Mouse (Mus musculus) layer of hippocampus, adult 18-20 months (tissue): Measurements from ENCODE around the gene Ceacam20. TPM values are rescaled to one million over a fixed set of nuclear protein-coding genes. Genes with fewer than 3 reads are reported as not detected.
"Not testable (repeated sequence)": the region's sequence is repeated elsewhere in the genome, so short reads cannot be mapped to it uniquely, and the experiment has no call there.

ENCODE experiments used
- DNase-seq, 2 experiments: peaks; one replicate each; pipeline ENCODE4 v3.0.0; 2022; ENCODE audit warnings: low spot score in 2 of 2
- long read RNA-seq: library from polyadenylated mRNA; stranded (forward); transcript quantifications from one replicate; pipeline ENCODE4 v2.0.0, GENCODE M21; 2021
- total RNA-seq, 2 experiments: library from RNA; stranded (reverse); gene quantifications; 2 replicates each; pipeline ENCODE4 v1.2.3; 2021

Ceacam20 gene
- not detected for total RNA-seq
- long read RNA-seq, result 0 reads

DNA sequence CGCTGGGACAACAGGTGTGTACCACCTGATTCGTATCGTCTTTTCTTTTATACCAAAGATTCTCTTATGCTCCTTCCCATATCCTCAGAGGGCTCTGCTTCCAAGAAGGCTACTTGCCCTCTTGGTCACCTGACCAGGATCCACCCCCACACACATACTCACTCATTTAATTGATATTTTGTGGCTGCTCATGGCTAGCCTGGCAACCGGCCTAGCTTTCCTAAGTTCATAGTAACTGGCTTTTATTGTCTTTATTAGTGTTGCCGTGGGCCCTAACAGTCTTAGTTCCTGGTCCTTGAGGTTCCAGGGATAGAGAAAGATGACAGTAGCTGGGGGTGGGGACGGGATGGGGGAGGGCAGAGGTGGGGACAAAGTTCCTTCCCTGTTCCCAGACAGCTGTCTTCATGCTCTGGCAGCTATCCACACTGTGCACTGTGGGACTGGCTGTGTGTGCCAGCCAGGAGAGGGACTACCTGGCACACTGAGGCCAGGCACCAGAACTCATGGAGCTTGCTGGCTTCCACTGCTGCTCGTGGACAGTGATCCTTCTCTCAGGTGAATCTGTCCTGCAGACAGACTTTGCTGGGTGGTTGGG lies at the start of gene Ceacam20:
Gene Ceacam20, plus strand, starts transcription at position 428 of the 595 bp plus-strand sequence.
- no peak for DNase-seq

DNA sequence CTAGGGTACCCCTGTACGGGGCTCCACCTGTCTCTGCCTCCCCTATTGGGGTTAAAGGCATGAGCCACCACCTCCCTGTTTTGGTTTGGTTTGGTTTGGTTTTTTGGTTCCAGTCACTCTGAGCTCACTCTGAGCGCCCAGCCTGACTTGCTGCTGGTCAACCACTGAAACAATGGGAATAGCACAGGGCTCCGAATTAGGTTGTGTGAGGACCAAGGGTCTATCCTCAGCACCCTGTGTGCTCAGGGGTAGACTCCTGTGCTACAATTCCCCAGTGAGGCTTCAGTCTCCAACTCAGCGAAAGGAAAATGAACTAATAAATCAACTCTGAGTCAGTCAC lies 45.1 kb upstream of the Ceacam20 start:
- DNase-seq, result no peak

DNA sequence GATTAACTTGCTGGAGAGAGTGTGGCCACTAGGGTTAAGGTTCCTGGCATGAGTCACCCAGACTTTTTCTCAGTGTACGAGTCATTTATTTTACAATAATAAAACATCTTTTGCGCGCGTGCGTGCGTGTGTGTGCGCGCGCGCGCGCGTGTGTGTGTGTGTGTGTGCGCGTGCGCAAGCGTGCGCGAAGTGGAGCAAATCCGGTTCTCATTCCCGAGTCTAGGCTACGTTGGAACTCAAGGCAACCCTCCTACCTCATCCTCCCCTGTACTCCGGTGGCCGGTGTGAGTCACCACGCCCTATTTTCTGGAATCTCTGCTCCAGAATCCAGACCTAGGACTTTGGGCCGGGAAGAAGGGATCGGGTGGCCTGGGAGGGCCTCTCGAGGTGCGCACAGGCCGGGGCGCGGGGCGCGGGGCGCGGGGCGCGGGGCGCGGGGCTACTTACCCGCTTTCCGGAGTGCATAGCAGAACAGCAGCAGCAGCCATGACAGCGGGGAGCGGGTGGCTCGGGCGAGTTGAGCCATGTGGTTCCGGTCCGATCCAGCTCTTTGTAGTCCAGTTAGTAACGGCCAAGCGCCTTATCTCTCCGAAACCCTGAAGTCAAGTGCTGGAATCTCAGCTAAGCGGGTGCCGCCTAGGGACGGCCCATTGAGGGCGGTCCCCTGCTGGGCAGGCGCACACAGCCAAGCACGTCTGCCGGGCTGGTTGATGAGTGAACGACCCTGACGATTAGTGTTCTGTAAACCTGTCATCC lies 44.5 kb upstream of the Ceacam20 start, which contains the start of gene Pvr:
Gene Pvr, minus strand, starts transcription at position 655 of the 756 bp plus-strand sequence.
- DNase-seq, result peak; percentile 74 to 83

GRCm38 (mm10) chr7:19923354-19923753 lies 41.9 kb upstream of the Ceacam20 start:
- no peak for DNase-seq

GRCm38 (mm10) chr7:19923797-19924196 lies 41.4 kb upstream of the Ceacam20 start:
- DNase-seq, result no peak

DNA sequence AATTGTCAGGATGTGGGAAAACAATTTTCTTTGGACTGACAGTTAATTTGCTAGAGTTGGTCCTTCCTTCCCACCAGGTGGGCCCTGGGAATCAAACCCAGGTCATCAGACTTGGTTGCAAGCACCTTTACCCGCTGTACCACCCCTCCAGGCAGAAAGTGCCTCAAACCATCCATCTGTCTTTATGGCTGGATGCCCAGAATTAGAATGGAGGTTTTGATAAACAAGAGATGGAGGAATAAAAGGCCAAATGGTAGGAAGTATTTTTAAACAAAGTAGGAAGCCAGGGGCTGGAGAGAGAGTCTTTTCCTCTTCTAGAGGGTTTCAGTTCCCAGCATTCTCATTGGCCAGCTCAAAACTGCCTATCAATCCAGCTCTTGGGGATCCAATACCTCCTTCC lies 39.8 kb upstream of the Ceacam20 start:
- DNase-seq, result peak in 1 of 2 experiments; percentile 53

- DNase-seq, result no peak
Observed at GRCm38 (mm10) chr7:19926849-19927480, 38.2 kb upstream of the Ceacam20 start.

DNA sequence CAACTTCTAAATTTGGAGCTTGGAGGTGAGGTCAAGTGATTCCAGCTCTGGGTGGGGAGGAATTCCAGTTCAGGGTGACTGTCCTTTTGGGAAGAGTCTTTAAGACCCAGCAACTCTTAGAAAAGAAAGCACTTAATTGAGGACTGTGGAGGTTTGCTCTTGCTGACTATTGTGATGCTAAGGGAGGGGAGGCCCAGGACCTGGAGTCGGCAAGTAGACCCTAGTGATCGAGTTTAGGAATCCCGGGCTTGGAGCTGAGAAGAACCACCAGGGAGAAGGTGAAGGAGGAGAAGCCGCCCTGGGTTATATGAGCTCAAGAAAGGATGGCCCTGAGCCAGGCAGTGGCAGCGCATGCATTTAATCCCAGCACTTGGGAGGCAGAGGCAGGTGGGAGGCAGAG lies 36.7 kb upstream of the Ceacam20 start:
- no peak for DNase-seq

DNA sequence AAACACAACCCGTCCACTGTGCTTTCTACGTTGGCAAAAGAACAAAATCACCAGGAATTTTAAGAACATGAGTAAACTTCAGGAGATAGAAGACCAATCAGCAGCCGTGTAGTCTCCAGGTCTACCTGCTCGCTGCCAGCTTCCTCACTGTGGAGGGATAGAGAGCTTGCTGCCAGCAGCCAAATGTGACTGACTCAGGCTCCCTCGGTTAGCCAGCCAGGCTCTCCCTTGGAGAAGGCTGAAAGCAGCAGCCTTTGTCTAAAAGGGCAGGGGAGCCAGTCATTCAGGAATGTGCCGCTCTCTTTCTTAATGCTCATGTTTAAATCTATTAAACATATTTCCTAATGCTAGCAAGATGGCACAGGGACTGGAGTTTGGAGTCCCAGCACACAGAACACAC lies 34.7 kb upstream of the Ceacam20 start:
- DNase-seq, result not testable (repeated sequence)

- no peak for DNase-seq
Observed at GRCm38 (mm10) chr7:19932133-19932876, 32.9 kb upstream of the Ceacam20 start.

GRCm38 (mm10) chr7:19932877-19933809 lies 32.1 kb upstream of the Ceacam20 start:
- DNase-seq, result peak; percentile 71 to 84

- no peak for DNase-seq
Observed at GRCm38 (mm10) chr7:19935171-19935751, 30.0 kb upstream of the Ceacam20 start.

GRCm38 (mm10) chr7:19935961-19936360 lies 29.3 kb upstream of the Ceacam20 start:
- no peak for DNase-seq

DNA sequence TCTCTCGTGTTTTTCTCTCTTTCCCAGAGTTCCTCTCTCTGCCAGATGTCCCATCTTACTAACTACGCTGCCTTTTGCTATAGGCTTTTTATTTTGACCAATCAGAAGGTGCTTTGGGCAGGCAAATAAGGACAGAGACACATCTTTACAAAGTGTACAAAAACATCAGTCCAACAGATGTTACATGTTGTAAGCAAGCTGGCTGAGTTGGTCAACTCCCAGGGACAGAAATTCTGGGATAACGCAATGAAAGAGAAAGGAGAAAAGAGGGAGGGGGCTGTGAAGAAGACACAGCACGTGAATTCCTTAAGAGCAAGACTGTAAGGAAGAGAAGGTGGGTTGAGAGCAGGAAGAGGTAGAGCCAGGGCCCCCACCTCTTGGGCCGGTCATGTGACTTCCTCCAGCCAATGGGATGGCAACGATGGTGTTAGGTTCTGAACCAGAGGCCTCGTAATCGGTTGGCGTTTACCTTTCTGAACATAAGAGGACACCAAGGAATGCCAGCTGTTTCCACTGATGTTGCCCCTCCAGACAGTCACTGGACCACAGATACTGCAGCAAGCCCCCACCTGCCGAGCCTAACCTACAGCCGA lies 27.9 kb upstream of the Ceacam20 start:
- DNase-seq, result no peak

DNA sequence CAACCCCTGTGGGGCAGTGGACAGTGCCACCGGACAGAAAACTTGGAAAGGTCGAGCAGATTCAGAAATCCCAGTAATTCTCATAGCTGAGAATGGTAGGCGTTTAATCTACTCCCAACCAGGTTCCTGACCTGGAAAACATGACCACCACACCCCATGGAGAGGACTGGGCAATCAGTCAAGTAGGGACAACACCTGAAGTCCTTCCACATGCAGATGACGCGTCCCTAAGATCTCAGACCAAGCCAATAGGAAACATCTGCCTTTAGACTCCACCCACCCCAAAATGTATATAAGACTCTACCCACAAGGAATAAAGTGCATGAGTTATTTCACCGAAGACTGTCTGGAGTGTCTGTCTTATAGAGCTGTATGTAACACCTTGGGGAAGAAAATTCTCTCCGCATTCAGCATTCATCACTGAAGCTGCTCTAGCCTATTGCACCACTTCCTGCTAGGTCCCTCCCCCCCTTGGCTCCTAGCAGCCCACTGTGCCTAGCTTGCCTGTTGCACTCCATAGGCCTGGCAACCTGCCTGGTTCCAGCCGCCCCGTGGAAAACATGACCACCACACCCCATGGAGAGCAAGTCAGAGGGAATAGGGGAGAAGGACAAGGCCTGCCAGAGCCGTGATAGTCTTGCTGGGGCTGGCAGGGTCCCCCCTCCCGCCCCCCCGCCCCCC lies 25.5 kb upstream of the Ceacam20 start:
- peak in 1 of 2 experiments; percentile 57 for DNase-seq

DNA sequence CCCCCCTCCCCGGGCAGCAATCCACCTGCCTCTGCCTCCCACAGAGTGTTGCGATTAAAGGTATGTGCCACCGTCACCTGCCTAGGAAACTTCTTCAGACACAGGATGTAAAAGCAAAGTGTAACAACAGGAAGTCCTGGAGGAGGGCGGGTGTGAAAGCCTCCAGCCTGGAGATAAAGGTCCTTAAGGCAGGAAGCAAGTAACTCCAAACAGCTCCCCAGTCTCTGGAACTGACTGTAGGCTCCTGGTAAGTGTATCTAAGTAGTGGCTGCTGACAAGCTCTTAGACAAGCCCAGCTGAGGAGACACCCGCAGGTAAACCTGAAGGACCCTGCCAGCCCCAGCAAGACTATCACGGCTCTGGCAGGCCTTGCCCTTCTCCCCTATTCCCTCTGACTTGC lies 25.0 kb upstream of the Ceacam20 start:
- DNase-seq, result no peak

GRCm38 (mm10) chr7:19944709-19945108 lies 20.5 kb upstream of the Ceacam20 start:
- DNase-seq, result no peak

DNA sequence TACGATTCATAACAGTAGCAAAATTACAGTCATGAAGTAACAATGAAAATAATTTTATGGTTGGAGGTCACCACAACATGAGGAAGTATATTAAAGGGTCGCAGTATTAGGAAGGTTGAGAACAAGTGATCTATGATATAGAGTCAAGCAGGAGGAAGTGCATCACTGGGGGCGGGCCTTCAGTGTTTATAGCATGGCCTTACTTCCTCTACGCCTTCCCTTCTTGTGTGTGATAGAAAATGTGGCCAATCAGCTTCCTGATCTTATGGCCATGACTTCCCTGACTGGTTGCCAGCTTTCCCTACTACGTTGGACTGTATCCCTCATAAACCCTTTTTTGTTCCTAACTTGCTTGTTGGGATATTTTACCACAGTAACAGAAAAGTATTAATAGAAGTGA lies 20.0 kb upstream of the Ceacam20 start:
- no peak for DNase-seq

GRCm38 (mm10) chr7:19945821-19946515 lies 19.2 kb upstream of the Ceacam20 start:
- no peak for DNase-seq
